Mouse (Mus musculus): ENCODE results near the gene Gpbp1l1.

Gpbp1l1 gene

DNA sequence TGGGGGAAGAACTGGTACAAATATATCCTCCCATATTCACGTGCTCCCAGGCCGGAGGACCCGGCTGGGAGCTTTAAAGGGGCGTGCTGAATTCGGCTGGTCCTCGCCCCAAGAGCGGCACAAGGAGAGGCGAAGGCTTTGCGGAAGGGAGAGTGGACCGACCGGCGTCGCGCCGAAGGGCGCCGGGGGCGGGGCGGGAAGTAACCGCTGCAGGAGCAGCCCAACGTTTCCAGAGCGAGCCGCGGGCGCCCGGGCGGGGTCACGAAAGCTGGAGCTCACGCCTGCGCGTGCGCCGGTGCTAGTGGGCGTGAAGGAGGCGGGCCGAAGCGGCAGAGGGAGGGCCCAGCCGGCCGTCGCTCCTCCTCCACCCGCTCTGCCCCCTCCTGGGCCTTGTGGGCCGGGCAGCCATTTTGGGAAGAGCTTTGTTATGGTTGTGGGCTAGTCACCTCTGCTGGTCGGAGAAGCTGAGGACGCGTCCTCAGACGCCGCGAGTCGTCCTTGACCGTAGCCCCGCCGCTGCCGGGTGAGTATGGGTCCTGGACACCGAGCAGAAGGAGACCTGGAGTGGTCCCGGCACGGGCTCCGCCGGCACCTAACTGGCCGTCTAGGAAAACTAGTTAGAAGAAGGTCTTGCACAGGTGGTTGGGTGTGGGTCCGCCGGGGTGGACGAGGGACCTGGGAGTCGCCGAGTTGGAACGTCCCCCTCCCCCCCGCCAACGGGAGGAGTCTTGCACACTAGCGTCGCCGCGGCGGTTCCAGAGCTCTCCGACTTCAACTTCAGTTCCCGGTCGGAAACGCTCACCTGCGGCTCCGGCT, at the start of gene Gpbp1l1:
Gene Gpbp1l1, plus strand, starts transcription at position 353 of the 816 bp plus-strand sequence.
- in situ Hi-C loops (cut with MseI, MboI): no loop called here

DNA sequence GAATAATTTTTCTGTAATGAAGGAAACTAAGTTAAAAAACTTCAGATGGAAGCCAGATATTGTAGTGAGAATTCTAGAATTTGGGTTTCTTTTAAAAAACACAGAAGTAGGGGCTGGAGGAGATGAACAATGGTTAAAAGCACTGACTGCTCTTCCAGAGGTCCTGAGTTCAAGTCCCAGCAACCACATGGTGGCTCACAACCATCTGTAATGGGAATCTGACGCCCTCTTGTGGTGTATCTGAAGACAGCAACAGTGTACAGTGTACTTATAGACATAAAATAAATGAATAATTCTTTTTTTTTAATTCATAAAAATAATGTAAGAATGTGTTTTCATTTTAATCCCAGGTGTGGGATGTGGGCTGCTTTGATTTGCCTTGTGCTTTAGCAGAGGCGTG, 26.3 kb upstream of the Gpbp1l1 start:
- in situ Hi-C loops (cut with MseI, MboI): no loop called here

DNA sequence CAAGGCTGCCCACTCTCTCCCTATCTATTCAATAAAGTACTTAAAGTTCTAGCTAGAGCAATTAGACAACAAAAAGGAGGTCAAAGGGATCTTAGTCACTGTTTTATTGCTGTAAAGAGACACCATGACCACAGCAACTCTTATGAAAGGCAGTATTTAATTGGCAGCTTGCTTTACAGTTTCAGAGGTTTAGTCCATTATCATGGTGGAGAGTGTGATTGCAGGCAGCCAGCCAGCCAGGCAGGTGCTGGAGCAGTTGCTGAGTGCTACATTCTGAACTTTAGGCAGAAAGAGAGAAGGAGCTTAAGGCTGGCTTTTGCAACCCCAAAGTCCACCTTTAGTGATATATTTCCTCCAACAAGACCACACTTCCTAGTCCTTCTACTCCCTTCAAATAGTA, 21.1 kb upstream of the Gpbp1l1 start:
- in situ Hi-C loops (cut with MseI, MboI): no loop called here

DNA sequence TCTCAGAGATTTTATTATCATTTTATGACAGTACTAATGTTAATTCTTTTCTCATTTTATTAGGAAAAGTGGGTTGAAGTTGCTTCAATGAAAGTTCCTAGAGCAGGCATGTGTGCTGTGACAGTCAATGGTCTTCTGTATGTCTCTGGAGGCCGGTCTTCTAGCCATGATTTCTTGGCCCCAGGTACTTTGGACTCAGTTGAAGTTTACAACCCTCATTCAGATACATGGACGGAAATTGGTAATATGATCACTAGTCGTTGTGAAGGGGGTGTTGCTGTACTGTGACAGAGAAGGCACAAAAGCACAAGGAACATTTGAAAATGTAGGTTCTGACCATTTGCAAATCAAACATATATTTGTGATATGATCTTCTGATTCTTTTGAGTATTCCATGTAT, 19.7 kb upstream of the Gpbp1l1 start:
- in situ Hi-C loops (cut with MseI, MboI): no loop called here

DNA sequence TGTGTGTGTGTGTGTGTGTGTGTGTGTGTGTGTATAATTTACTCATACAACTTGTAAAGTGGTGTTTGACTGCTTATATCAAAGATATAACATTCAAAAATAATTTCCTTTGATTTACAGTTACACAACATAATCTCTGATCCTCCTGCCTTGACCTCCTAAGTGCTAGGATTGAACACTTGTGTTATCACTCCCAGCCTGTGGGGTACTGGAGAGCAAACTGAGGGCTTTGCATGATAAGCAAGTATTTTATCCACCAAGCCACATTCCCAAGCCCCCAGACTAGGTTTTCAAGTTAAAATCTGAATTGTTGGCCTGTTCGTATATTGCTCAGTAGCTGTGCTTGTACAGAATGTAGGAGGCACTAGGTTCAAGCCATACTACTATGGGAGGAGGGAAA, 7.0 kb upstream of the Gpbp1l1 start:
- in situ Hi-C loops (cut with MseI, MboI): no loop called here

DNA sequence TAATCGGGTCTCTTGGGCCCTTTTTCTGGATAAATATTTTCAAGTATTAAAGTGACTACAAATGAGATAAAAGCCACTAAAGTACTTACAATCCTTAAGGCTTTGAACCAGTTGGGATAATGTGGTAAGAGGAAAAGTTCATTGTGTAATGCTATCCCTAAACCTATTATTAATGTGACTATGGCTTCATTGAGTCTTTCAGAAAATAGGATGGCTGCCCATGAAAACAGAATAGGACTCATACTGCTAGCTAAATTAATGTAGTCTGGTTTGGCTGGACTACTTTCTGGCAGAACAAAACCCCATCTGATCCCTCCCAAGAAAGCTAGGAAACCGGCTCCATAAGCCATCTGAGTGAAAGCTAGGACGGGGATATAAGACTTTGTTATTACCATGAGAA, 4.4 kb upstream of the Gpbp1l1 start:
- in situ Hi-C loops (cut with MseI, MboI): no loop called here

DNA sequence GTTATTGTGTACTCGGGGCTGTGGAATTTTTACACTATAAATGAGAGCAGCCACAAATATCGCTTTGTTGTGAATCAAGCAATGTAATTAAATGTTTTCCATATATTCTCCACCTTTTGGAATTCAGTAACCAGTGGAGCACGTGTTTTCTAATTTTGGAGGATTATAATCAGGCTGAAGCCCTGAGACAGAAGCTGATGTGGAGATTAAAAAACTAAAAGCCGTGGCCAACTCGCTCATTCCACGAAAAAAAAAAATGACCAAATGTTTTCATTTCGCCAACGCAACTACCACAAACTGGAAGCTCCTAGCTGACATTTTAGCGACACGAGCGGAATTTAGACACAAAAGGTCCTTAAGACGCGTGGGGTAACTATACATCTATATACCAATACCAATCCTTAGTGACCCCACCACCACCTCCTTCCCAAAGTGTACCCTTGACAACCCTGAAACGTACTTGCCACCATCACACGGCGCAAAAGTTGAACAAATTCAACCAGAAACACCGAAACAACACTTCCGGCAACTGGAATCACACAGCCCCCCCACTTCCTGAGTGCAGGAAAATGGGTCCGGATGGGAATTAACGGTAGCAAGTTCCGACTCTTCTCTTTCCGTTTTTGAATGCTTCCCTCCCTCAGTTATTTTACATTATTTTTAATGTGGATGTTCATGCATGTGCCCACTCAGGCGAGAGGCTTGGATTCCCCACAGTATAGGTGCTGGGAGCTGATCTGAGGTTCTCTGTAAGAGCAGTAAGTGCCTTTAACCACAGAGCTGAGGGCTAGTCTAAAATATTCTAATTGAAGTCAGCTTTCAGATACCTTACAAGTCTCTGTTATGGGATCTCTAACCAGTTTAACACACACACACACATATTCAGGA, 1.8 kb upstream of the Gpbp1l1 start, which contains the start of gene Tmem69:
Gene Tmem69, minus strand, starts transcription at position 524 of the 888 bp plus-strand sequence.
- in situ Hi-C loops (cut with MseI, MboI): no loop called here

DNA sequence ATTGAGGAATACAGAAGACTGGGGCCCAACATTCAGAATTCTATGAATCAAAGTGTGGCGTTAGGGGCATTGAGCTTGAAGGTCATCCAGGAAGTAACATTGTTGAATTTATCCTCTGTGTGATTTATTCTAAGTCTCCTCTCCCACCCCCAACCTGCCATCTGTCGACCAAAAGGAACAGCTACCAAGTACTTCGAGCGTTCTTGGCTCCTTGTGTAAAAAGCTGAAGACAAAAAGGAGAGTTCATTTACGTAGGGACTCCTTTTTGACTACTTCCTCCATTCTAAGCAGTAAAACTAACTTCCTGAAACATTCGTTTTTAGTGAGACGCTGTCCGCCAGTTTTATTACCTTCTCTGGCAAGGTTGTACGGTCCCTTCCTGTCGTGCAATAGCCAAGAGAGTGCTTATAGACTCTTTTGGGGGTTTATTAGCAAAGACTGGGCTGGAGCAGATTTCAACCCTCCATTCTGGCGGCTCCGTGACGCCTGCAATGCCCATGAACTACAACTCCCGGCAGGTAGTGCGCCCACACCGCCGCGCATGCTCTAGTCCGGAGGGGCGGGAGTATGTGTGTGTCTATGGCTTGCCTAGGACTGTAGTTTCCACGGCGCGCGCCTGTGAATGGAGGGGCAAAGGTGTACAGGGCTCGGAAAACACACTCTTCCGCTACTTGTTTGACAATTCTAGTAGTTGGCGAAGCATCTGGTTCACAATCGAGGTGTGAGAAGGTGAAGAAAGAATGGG, 725 bp upstream of the Gpbp1l1 start:
- in situ Hi-C loops (cut with MseI, MboI): no loop called here

DNA sequence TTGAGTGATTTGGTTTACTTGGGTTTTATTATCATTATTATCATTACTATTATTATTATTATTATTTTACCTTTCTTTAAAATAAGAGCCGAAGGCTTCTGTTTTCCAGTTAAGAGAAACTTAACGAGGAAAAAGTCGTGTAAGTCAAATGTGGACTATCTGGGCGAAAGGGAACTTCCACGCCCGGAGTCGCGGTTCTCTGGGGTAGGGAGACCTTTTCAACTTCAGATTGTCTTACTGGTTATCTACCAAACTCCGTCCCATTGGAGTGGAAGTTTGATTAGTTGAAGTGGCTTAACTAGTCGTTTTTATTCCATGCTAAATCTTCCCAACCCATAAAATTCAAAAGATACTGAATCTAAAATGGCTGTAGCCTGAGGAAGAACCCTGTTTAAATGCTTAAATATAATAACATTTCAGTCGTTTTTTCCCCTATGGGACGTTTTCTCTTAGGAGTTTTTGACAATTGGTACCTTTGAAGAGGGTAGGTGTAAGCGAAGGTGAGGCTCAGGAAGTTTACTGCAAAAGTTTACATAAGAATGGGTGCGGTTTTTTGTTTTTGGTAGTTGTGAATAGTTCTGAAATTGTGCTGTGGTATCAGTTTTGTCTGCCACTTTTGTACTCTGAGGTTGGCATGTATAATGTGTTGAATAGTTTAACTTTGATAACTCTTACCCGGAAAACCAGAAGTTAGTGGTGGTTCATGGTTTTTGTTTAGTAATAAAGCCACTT, 859 bp downstream of the Gpbp1l1 start:
- in situ Hi-C loops (cut with MseI, MboI): no loop called here

DNA sequence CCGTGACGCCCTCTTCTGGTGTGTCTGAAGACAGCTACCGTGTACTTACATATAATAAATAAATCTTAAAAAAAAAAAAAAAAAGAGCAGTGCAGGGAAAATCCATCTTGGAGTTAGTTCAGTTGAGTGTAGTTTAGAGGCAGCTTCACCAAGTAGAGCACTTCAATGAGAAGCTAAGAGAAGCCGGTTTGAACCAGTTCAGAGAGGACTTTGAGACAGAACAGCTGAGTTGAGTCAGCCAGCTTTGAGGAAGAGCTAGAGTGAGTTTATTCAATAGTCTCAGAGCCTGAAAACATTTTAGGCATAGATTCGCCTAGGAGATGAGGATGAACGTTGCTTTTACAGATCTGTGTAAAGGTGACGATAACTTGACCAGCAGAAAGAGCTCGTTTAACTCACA, 38.3 kb downstream of the Gpbp1l1 start:
- in situ Hi-C loops (cut with MseI, MboI): no loop called here

DNA sequence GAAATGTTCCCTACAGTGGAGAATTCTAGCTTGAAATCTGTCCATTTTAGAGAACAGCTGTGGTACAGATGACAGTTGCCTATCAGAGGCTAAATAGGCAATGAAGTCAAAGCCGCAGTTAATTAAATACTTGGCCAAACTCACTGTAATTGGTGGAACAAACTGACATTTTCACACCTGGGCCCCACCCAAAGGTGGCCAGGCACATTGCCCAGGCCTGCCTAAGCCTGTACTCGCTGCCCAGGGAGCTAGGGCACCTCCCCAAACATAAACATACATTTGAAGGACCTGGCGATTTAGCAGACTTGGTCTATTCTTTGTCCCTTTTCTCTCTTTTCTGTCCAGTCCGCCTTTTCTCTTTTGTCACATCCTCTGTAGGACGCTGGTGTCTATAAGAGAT, 38.9 kb downstream of the Gpbp1l1 start, which contains the start of gene Ccdc17:
Gene Ccdc17, plus strand, starts transcription at position 276 of the 400 bp plus-strand sequence.
- in situ Hi-C loops (cut with MseI, MboI): no loop called here

DNA sequence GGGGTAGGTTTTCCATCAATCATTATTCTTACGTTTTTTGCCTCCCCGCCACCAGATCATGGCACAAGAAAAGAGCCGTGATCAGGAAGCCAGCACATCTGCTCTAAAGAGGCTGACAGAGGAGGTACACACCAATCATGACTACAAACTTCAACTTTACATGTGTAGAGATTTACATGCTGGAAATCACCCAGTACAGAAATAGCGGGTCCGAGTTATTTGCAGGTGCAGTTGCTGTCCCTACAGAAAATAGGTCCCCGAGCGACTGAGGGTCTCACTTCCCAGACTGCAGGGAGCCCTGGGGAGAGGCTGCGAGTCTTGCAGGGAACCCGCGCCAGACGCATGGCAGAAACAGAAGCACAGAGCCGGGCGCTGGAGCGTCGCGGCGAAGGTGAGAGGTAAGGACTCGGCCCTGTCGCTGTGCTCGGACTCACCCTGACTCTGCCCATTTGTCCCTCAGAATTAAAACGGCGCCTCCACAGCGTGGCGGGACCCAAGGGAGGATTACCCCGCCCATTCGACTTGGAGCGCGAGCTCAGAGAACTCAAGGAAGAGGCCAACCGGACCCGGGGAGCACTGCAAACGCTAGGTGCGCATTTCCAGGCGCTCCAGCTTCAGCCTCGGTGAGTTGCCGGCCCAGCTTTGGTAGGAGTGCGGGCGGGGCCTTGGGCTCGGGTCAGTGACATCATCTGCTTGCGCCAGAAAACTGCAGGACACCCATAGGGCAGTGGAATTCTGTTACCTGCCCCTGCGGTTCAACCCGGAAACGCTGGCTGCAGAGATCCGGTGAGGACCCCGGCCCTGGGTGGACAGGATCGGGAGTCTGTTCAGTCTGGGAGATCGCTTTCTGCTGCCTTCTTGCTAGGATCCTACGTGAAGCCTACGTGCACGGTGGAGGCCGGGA, 39.8 kb downstream of the Gpbp1l1 start:
- in situ Hi-C loops (cut with MseI, MboI): no loop called here

DNA sequence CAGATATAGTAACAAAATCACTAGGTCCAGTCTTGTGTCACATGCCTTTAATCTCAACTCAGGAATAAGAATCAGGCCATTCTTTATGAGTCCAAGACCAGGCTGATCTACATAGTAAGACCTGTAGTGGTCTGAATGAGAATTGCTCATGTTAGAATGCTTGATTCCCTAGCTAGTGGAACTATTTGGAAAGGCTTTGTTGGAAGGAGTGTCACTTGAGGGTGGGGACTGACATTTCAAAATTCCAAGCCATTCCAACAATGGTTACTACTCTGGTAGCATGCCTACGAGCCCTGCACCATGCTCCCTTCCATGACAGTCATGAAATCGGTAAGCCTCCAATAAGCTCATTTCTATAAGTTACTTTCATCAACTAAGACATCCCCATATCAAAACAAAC, 55.2 kb downstream of the Gpbp1l1 start:
- in situ Hi-C loops (cut with MseI, MboI): no loop called here

DNA sequence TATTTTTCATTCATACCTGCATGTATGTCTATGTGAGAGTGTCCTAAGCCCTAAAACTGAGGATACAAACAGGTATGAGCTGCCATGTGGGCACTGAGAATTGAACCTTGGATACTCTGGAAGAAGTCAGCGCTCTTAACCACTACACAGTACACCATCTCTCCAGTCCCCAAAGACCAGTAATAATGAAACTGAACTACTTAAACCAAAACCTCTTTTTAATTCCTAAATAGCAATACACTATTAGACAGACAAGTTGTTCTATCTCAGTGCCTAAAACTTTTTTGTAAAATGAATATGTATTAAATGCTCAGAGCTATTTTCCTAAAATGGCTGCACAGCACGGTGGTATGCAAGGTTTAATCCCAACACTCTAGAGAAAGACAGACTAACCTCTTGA, 57.8 kb downstream of the Gpbp1l1 start:
- in situ Hi-C loops (cut with MseI, MboI): no loop called here

DNA sequence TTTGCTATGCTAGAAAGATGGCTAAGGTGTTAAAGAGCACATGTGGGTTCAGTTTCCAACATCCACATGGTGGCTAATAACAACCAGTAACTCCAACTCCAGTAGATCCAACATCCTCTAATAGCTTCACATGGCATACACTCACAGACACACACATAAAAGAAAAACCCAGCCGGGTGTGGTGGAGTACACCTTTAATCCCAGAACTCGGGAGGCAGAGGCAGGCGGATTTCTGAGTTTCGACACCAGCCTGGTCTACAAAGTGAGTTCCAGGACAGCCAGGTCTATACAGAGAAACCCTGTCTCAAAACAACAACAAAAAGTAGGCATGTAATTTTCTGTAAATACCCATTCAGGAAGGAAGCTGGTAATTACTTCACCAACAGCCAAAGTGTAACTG, 67.4 kb downstream of the Gpbp1l1 start:
- in situ Hi-C loops (cut with MseI, MboI): no loop called here

DNA sequence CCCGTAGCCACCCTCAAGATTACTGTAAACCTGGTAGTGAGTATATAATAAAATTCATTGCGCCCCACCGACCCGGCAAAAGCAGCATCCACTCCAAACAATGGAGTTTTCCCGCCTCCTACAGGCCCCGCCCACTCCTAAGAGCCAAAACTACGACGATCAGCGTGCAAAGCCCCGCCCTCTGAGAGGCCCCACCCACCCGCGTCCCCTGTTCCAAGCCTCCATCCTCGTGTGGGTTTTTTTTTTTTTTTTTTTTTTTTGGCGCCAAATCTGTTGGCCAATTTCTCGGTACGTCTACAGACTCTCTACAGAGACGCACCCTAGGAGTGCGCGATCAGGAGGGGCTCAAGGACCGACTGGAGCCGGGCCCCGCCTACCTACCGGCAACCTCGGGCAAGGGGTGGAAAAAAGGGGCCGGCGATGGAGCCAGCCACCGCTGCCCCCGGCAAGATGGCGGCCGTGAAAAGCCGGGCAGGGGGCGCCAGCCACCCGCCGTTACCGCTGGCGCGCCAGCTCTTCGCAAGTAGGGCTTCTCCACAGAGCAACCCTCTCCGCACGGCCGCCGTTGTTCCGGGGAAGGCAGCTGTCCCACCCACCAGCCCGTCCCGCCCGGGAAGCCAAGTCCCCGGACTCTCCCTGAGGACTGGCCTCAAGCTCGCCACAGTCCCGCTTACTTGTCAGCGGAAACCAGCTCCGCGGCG, 69.3 kb downstream of the Gpbp1l1 start:
- in situ Hi-C loops (cut with MseI, MboI): no loop called here

DNA sequence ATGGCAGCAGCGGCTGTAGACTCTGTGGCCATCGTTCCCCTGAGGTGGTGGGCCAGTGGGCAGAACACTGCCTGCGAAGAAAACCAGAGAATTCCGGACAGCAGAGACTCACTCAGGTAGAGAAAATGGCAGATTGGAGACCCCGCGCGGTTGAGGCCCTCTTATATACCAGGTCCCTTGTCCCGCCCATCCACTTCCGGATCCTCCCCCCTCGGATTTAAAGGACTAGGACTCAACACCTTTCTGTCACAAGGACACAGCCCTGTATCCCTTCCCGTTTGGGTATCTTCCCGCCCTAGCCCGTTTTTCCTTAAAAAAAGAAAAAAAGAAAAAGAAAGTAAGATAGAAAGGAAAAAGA, 69.9 kb downstream of the Gpbp1l1 start:
- in situ Hi-C loops (cut with MseI, MboI): no loop called here

DNA sequence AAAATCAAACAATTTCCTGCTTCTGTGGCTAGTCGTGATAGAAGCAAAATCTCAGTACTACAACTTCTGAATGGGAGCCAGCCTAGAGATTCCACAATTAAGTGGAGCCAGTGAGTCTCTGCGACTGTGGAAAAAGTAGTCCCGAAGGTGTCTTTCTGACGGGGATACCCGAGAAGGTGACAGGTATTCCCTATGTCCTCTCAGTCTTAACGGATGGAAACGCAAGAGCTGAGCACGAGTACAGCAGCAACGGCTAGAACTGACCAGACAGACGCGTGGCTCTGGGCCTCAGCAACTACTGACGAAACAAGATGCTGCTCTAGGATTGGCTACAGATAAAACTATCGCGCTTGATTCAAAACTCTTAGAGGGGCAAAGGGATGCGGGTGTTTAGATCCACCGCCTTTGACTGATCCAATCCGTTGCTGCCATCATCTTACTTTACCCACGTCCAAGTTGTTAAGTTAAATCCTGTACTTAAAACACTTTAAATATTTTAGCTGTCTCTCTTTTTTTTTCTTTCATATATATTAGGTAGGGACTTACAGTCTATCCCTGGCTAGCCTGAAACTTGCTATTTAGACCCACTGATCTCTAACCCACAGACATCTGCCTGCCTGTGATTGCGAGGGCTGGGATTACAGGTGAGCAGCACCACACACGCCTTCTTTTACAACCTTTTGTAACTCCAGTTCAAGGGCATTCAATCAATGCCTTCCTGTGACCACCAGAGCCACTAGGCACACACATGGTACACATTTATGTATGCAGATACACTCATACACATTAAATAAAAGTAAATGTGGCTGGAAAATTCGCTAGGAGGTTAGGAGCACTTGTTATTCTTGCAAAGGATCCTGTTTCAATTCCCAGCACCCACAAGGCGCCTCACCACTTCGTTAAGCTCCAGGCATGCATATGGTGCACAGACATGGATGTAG, 70.5 kb downstream of the Gpbp1l1 start, which contains the start of gene Nasp:
Gene Nasp, minus strand, starts transcription at position 220 of the 941 bp plus-strand sequence.
- in situ Hi-C loops (cut with MseI, MboI): no loop called here

Measured in mouse trophoblast stem cell (cell line).